Mouse (Mus musculus) lung, adult 2 months (tissue): Measurements from ENCODE around the gene Palmd.

Experiments used
- CTCF ChIP-seq: fragments of 200-500 bp; IDR thresholded peaks from 2 replicates; pipeline ENCODE4 v1.5.1; 2011; ENCODE audit warnings: mild to moderate bottlenecking, low read length, control low read depth; ENCODE audit not compliant: insufficient read depth
- POLR2A ChIP-seq: fragments of 200-500 bp; IDR thresholded peaks from 2 replicates; pipeline ENCODE4 v1.6.1; 2011; ENCODE audit warnings: low read depth, mild to moderate bottlenecking, control low read depth, low read length, borderline replicate concordance; ENCODE audit errors: extremely low read depth

- TF ChIP-seq CTCF (no peak), POLR2A (no peak)
Measured at GRCm38 (mm10) chr3:116966800-116967199, 2.0 kb downstream of the Palmd start.
